Mouse (Mus musculus): ENCODE data around the gene Hmox1. TPM values are rescaled to one million over a fixed set of nuclear protein-coding genes. Genes with fewer than 3 reads are reported as not detected.

Gene Hmox1
- 10 to 100 TPM; 42.5 to 43.3 TPM for polyA plus RNA-seq (2012; fragmentation: generic; extraction: Trizol)

DNA sequence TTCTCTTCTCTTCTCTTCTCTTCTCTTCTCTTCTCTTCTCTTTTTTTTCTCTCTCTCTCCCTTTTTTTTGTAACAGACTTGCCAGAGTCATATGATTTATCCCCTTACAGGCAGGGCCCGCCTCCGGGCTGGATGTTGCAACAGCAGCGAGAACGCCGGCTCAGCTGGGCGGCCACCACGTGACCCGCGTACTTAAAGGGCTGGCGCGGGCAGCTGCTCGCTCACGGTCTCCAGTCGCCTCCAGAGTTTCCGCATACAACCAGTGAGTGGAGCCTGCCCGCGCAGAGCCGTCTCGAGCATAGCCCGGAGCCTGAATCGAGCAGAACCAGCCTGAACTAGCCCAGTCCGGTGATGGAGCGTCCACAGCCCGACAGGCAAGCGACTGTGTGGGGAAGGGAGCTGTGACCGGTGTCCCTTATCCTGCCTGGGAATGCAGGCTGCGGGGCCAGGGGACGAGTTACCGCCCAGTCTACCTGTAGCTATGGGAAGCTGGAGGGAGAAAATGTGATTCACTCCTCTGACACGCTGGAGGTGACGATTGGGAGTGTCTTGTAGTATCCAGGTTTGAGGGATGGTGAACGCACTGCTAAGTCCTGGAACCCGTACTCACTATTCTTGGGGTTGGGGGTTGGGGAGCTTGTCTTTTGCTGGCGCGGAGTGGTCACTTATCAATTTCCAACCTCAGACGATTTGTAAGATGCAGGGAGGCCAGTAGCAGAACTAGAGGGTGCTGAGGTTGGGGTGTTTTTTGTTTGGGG, at the start of gene Hmox1:
TSS of gene Hmox1 (plus strand) at position 223 of the 758 bp plus-strand sequence.

DNA sequence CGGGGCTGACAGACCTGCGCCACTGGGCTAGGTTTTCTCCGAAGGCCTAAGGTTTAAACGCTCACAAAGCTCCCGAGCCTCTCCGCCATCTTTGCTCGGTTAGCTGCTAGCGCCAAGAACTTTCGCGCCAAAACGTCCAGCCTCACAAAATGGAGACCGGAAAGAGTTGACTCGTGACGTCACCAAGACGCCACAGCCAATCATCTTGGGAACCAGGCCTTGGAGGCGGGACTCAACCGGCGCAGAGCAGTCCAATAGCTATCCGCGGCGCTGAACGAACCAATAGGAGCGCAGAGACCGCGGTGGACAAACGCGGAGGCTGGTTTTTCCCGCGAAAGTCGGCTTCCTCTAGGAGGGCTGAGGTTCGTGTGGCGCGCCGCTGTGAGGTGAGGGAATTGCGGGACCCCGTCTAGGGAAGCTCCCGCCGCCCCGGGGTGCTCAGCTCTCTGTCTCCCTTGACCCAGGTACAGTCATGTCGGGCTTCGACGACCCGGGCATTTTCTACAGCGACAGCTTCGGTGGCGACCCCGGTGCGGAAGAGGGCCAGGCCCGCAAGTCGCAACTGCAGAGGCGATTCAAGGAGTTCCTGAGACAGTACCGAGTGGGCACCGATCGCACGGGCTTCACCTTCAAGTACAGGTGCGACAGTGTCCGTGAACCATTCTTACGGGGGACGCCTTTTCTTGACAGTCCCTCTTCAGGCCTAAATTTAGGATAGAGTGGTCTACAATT, 16.0 kb downstream of the Hmox1 start, which contains the start of gene Mcm5:
TSS of gene Mcm5 (plus strand) at position 334 of the 732 bp plus-strand sequence.

Other genes with a start within 250 kb of the Hmox1 start
- gene Isx, start 220.4 kb upstream of the Hmox1 start, polyA plus RNA-seq (2012; fragmentation: generic; extraction: Trizol): not detected
- 1 to 10 TPM; 1.3 to 7.0 TPM for gene Hmgxb4, start 100.3 kb upstream of the Hmox1 start, polyA plus RNA-seq (2012; fragmentation: generic; extraction: Trizol)
- 10 to 100 TPM; 24.1 to 24.6 TPM for gene Tom1, start 59.9 kb upstream of the Hmox1 start, polyA plus RNA-seq (2012; fragmentation: generic; extraction: Trizol)
- gene Mcm5, start 15.9 kb downstream of the Hmox1 start, polyA plus RNA-seq (2012; fragmentation: generic; extraction: Trizol): 100 to 1,000 TPM in 1 of 2 experiments, 10 to 100 TPM in 1; 35.7 to 176 TPM
- not detected for gene Rasd2, start 120.3 kb downstream of the Hmox1 start, polyA plus RNA-seq (2012; fragmentation: generic; extraction: Trizol)